Mouse (Mus musculus) midbrain, embryonic 10.5 days (tissue): ENCODE measurements around the gene Olfr917. TPM values are rescaled to one million over a fixed set of nuclear protein-coding genes. Genes with fewer than 3 reads are reported as not detected.

ENCODE experiments used
- DNase-seq: peaks from one replicate; pipeline ENCODE4 v3.0.0-alpha.2; 2017; ENCODE audit warnings: low spot score
- H3K27ac ChIP-seq: fragments of 300-500 bp; sonication (generic); replicated peaks from 2 replicates; pipeline ENCODE4 v1.5.1; 2016; ENCODE audit warnings: mild to moderate bottlenecking
- H3K27me3 ChIP-seq: fragments of 300-500 bp; sonication (generic); 2 replicates; pipeline ENCODE4 v1.6.1; 2016; ENCODE audit warnings: low read depth, mild to moderate bottlenecking; ENCODE audit not compliant: poor library complexity, severe bottlenecking
- H3K36me3 ChIP-seq: fragments of 300-500 bp; sonication (generic); 2 replicates; pipeline ENCODE4 v1.6.1; 2016; ENCODE audit warnings: mild to moderate bottlenecking, moderate library complexity
- H3K4me1 ChIP-seq: fragments of 300-500 bp; sonication (generic); 2 replicates; pipeline ENCODE4 v1.6.1; 2016
- H3K4me3 ChIP-seq: fragments of 300-500 bp; sonication (generic); 2 replicates; pipeline ENCODE4 v1.5.1; 2016; ENCODE audit warnings: mild to moderate bottlenecking, moderate library complexity
- H3K9me3 ChIP-seq: fragments of 300-500 bp; sonication (generic); replicated peaks from 2 replicates; pipeline ENCODE4 v1.6.1; 2016; ENCODE audit warnings: mild to moderate bottlenecking
- WGBS: fragments of 180-500 bp; shearing (Covaris S2); methylation state at CpG from one replicate; pipeline ENCODE4 v1.1.7; 2016; 5-methylcytosine and 5-hydroxymethylcytosine counted together
- polyA plus RNA-seq: library from polyadenylated mRNA; unstranded; fragments of >200 nt; fragmentation: Nextera tagmentation; extraction: Ambion mirVana; gene quantifications from 2 replicates; pipeline ENCODE4 v1.2.1, GENCODE M21; 2016

Gene Olfr917
- not detected in 2 replicates for polyA plus RNA-seq

DNA sequence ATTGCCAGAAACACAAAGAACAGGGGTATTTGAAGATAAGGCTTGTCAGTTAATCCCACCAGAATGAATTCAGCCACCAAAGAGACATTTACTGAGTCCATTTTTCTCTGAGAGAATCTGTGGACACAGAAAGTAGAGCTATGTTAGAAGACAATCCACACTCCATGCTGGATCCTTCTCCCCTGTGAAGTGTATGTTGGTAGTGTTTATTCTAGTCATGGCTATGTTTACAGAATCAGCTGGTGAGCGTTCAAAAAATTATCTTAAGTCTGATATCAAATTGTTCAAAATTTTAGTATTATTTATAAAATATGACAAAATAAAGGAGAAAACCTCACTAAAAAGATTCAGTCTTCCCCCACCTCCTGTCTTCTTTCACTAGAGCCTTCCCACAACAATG lies at the start of gene Olfr917:
TSS of gene Olfr917 (minus strand) at position 101 of the 400 bp plus-strand sequence.
- Histone ChIP-seq H3K27ac (no peak within 1 kb of the TSS), H3K27me3 (no peaks in the 10 kb centered on the region), H3K36me3 (no peaks in the 10 kb centered on the region), H3K4me3 (no peak within 1 kb of the TSS), H3K9me3 (no peaks in the 10 kb centered on the region), H3K4me1 (no peaks in the 10 kb centered on the region)
- WGBS = 97% methylated on average over 1 of the region's 1 CpGs
- DNase-seq = no peak

DNA sequence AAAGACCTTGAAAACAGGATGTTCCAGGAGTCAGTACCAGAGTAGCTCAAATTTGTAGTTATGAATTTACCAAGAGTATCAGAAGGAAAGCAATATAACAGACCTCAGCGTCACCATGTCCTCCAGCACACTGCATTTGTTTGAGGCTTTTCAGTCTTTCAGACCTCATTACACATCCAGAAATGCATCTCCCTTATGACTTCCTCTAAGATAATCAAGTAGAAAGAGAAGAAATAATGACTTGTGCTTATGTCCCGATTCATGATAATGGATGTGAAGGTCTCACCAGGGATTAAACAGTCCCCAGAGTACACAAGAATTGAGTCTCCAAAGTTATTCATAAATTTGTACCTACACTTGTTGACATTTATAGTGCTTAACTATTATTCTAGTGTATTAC lies 8.9 kb upstream of the Olfr917 start, which contains the start of gene Olfr918:
TSS of gene Olfr918 (minus strand) at position 101 of the 400 bp plus-strand sequence.
- no peaks in the 10 kb centered on the region for H3K9me3 ChIP-seq

DNA sequence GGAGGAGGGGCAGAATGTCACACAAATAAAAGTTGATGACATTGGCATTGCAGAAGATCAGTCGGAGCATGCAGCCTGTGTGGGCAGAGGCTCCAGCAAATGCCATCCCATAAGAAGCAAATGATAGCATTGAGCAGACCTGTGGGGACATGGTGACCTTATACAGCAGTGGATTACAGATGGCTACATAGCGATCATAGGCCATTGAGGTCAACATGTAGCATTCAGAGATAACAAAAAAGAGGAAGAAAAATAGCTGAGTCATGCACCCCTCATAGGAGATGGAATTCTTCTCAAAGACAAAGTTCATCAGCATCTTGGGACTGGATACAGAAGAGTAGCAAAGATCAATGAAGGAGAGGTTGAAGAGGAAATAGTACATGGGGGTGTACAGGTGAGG lies 7.2 kb upstream of the Olfr917 start:
- Histone ChIP-seq H3K4me3 (no peak overlapping the region), H3K9me3 (no peaks in the 10 kb centered on the region), H3K27ac (no peak overlapping the region), H3K27me3 (no peaks in the 10 kb centered on the region), H3K36me3 (no peaks in the 10 kb centered on the region), H3K4me1 (no peaks in the 10 kb centered on the region)
- DNase-seq = no peak
- 81% methylated on average over 2 of the region's 2 CpGs for WGBS

More for the DNA sequence above, 8.9 kb upstream of the Olfr917 start, which contains the start of gene Olfr918:
- DNase-seq = no peak
- Histone ChIP-seq H3K36me3 (no peaks in the 10 kb centered on the region), H3K4me1 (no peaks in the 10 kb centered on the region), H3K27me3 (no peaks in the 10 kb centered on the region), H3K27ac (no peak within 1 kb of the TSS), H3K4me3 (no peak within 1 kb of the TSS)
- WGBS = 83% methylated on average over 2 of the region's 2 CpGs

DNA sequence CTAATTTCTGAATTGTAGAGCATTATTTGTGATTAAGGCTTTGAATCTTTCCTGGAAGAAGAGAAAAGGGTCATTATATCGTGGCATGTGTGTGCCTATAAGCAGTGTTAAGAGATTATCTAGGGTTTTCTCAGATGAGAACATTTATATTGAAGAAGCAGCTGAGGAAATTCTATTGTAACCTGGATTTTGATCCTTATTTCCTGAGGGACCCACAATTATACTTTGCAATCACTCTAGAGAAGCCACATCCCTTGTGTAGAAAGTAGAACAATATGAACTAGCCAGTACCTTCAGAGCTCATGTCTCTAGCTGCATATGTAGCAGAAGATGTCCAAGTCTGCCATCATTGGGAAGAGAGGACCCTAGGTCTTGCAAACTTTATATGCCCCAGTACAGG lies 5.9 kb downstream of the Olfr917 start, which contains the start of gene Olfr916:
TSS of gene Olfr916 (minus strand) at position 101 of the 400 bp plus-strand sequence.
- H3K36me3 ChIP-seq = no peaks in the 10 kb centered on the region
- H3K27ac ChIP-seq = no peak within 1 kb of the TSS
- H3K4me1 ChIP-seq = no peaks in the 10 kb centered on the region
- H3K9me3 ChIP-seq = no peaks in the 10 kb centered on the region
- no peaks in the 10 kb centered on the region for H3K27me3 ChIP-seq
- DNase-seq = no peak
- H3K4me3 ChIP-seq = no peak within 1 kb of the TSS
- WGBS = 78% methylated on average over 1 of the region's 1 CpGs

DNA sequence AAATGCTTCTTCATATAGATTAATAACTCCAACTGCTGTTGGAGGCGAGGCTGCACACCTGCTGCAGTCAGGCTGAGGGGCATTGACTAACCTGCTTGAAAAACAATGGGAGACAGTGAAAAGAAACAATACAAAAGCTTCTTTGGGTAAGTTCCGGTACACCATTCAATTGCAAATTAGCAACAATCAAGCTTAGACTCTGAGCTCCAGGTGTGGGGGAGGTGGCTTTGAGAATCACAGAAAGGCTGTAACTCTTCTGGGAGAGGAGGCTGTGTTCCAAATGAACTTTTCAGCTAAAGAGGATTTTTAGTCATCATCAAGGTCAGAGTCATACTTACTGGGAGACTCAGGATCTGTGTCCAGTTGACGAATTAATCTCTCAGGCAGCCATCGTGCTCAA lies 33.2 kb downstream of the Olfr917 start:
- H3K4me3 ChIP-seq = no peak overlapping the region
- no peak overlapping the region for H3K27ac ChIP-seq
- 84% methylated on average over 4 of the region's 4 CpGs for WGBS
- no peaks in the 10 kb centered on the region for H3K27me3 ChIP-seq
- H3K4me1 ChIP-seq = no peaks in the 10 kb centered on the region
- no peaks in the 10 kb centered on the region for H3K36me3 ChIP-seq
- H3K9me3 ChIP-seq = peaks cover 5% of the 10 kb centered on the region; the same call in 1 of the 2 replicates
- no peak for DNase-seq

Other genes with a start within 250 kb of the Olfr917 start
- gene Olfr901, start 236.4 kb downstream of the Olfr917 start, polyA plus RNA-seq = not detected in 2 replicates
- not detected in 2 replicates for gene Olfr902, start 218.2 kb downstream of the Olfr917 start, polyA plus RNA-seq
- gene Olfr904, start 202.7 kb downstream of the Olfr917 start, polyA plus RNA-seq = not detected in 2 replicates
- not detected in 2 replicates for gene Olfr905, start 194.7 kb downstream of the Olfr917 start, polyA plus RNA-seq
- gene Olfr906, start 178.8 kb downstream of the Olfr917 start, polyA plus RNA-seq = not detected in 2 replicates
- not detected in 2 replicates for gene Olfr907, start 170.0 kb downstream of the Olfr917 start, polyA plus RNA-seq
- not detected in 2 replicates for gene Olfr911-ps1, start 144.3 kb downstream of the Olfr917 start, polyA plus RNA-seq
- gene Olfr910, start 128.0 kb downstream of the Olfr917 start, polyA plus RNA-seq = not detected in 2 replicates
- not detected in 2 replicates for gene Olfr912, start 85.7 kb downstream of the Olfr917 start, polyA plus RNA-seq
- not detected in 2 replicates for gene Olfr913, start 73.1 kb downstream of the Olfr917 start, polyA plus RNA-seq
- gene Olfr914, start 60.7 kb downstream of the Olfr917 start, polyA plus RNA-seq = not detected in 2 replicates
- gene Olfr916, start 6.0 kb downstream of the Olfr917 start, polyA plus RNA-seq = not detected in 2 replicates
- gene Olfr918, start 8.8 kb upstream of the Olfr917 start, polyA plus RNA-seq = not detected in 2 replicates
- gene Olfr919, start 37.8 kb upstream of the Olfr917 start, polyA plus RNA-seq = not detected in 2 replicates
- 6.0 and 7.2 TPM in 2 replicates for gene Vwa5a, start 52.4 kb upstream of the Olfr917 start, polyA plus RNA-seq
- 0.02 TPM in 1 of 2 replicates, not detected in the other for gene Olfr920, start 86.5 kb upstream of the Olfr917 start, polyA plus RNA-seq
- not detected in 2 replicates for gene Olfr921, start 107.2 kb upstream of the Olfr917 start, polyA plus RNA-seq
- gene Olfr922, start 148.8 kb upstream of the Olfr917 start, polyA plus RNA-seq = not detected in 2 replicates
- not detected in 2 replicates for gene Olfr923, start 160.7 kb upstream of the Olfr917 start, polyA plus RNA-seq
- gene Olfr924, start 178.6 kb upstream of the Olfr917 start, polyA plus RNA-seq = not detected in 2 replicates
- gene Olfr26, start 189.2 kb upstream of the Olfr917 start, polyA plus RNA-seq = not detected in 2 replicates
- gene Olfr926, start 211.3 kb upstream of the Olfr917 start, polyA plus RNA-seq = not detected in 2 replicates